Mouse (Mus musculus) small intestine, adult 2 months (tissue): ENCODE measurements around the gene Mylk3. TPM values are rescaled to one million over a fixed set of nuclear protein-coding genes. Genes with fewer than 3 reads are reported as not detected.

Experiments used
- H3K27ac ChIP-seq: fragments of 200-500 bp; 2 replicates; pipeline ENCODE4 v1.5.1; 2012; ENCODE audit warnings: low read depth, low read length, control low read depth, inconsistent platforms; ENCODE audit not compliant: insufficient read depth
- H3K27me3 ChIP-seq: fragments of 200-500 bp; 2 replicates; pipeline ENCODE4 v1.6.1; 2012; ENCODE audit warnings: mild to moderate bottlenecking, moderate library complexity, low read length, inconsistent platforms; ENCODE audit not compliant: control insufficient read depth, insufficient read depth
- H3K36me3 ChIP-seq: fragments of 200-500 bp; 2 replicates; pipeline ENCODE4 v1.6.1; 2012; ENCODE audit warnings: mild to moderate bottlenecking, low read length, control low read depth, inconsistent platforms; ENCODE audit not compliant: control insufficient read depth, insufficient read depth
- H3K4me1 ChIP-seq: fragments of 200-500 bp; 2 replicates; pipeline ENCODE4 v1.6.1; 2012; ENCODE audit warnings: low read length, inconsistent platforms, mixed read lengths; ENCODE audit not compliant: control insufficient read depth, insufficient read depth, insufficient read length
- H3K4me3 ChIP-seq: fragments of 200-500 bp; 2 replicates; pipeline ENCODE4 v1.5.1; 2012; ENCODE audit warnings: low read depth, mild to moderate bottlenecking, control low read depth, inconsistent platforms, low read length, moderate library complexity
- CTCF ChIP-seq: fragments of 200-500 bp; IDR thresholded peaks from 2 replicates; pipeline ENCODE4 v1.5.1; 2012; ENCODE audit warnings: low read depth, mild to moderate bottlenecking, control low read depth, inconsistent platforms, low read length, moderate library complexity, mixed read lengths; ENCODE audit not compliant: insufficient replicate concordance, insufficient read length; ENCODE audit errors: extremely low read depth
- POLR2A ChIP-seq: fragments of 200-500 bp; IDR thresholded peaks from 2 replicates; pipeline ENCODE4 v1.6.1; 2012; ENCODE audit warnings: low read depth, mild to moderate bottlenecking, control low read depth, inconsistent platforms, low read length, moderate library complexity
- WGBS: fragments of 180-500 bp; shearing (Covaris S2); methylation state at CpG from one replicate; pipeline ENCODE4 v1.1.7; 2018; 5-methylcytosine and 5-hydroxymethylcytosine counted together
- polyA plus RNA-seq: library from polyadenylated mRNA; depleted of rRNA; stranded (reverse); fragments of >200 nt; gene quantifications from 2 replicates; pipeline ENCODE4 v1.2.3, GENCODE M21; 2012

Gene Mylk3
- polyA plus RNA-seq, 1 experiment: not detected

DNA sequence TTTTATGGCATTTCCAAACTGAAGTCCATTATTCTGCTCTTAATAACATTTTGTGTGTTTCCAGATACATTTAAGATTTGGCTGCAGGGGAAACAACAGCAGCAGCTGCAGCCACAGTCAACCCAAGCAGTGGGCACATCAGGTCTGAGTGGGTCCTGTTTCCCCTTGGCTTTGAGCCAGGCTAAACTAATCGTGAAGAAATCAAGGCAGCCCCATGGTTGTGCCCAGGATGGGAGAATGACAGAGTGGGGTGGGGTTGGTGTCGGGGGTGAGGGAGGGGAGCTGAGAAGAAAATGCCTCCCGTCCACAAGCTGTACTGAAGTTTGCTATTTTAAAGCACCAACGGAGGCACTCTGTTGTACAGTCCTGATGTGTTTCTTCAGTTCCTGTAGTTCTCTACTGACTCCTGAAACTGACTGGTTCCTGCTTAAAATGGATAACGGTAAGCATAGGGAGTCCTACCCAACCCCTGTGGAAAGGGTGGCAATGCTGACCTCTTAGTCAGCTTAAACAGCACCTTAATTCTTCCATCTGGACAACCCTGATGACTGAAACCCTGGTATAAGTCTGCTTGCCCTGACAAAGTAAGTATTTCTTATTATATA lies 12.6 kb downstream of the Mylk3 start:
- 57% methylated on average over 5 of the region's 5 CpGs for WGBS
- Histone ChIP-seq H3K4me3 (no peak overlapping the region), H3K27ac (no peak overlapping the region), H3K4me1 (no peaks in the 10 kb centered on the region), H3K27me3 (no peaks in the 10 kb centered on the region), H3K36me3 (no peaks in the 10 kb centered on the region)
- no peak for TF ChIP-seq POLR2A

DNA sequence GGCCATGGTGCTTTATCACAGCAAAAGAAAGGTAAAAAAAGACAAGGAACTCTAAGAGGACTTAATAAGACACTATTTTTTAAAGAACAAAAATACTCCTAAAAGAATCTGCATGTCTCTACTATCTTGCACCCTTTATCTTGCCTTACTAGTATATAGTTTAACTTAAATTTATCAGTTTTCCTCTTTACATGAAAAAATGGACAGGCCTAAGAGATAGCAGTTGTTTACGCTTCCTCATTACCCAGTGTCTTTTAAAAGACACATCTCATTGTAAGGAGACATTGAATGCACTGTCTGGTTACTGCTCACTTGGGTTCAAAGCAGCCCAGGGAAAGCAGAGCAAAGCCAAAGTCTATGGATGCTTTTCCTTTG lies 13.7 kb downstream of the Mylk3 start:
- no peak for TF ChIP-seq POLR2A
- no peak for TF ChIP-seq CTCF

DNA sequence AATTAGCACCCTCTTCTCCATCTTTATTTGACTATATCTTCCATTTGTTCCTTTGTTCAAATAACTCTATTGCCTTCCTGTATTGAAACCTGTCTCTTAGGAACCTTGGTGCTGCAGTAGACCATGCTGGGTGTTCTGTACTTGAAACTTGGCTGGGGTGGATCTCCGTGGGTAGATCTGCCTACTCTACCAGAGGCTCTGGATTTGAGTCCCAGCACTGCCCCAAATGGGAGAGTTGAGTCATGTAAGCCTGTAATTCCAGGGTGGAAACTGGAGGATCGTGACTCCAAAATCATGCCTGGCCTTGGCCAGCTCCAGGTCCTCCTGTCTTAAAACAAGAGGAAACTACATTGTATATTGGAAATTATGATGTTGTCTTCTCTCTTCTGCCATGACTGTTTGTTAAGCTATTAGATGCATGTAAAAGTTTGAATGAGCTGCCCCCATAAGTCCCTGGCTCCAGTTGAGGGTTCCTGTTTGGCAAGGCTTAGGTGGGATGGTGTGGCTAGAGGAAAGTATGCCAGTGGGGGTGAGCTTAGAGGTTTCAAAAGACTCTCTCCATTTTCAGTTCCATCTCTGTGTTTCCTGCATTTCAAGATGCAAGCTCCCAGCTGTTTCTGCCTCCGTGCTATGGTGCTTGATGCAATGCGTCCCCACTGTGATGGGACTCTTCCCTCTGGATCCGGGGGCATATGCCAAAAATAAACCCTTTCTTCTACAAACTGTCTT lies 14.2 kb downstream of the Mylk3 start:
- no peak overlapping the region for H3K4me3 ChIP-seq
- WGBS: 83% methylated on average over 5 of the region's 5 CpGs
- H3K4me1 ChIP-seq: no peaks in the 10 kb centered on the region
- TF ChIP-seq POLR2A (no peak), CTCF (no peak)
- no peak overlapping the region for H3K27ac ChIP-seq
- no peaks in the 10 kb centered on the region for H3K36me3 ChIP-seq
- no peaks in the 10 kb centered on the region for H3K27me3 ChIP-seq

More for the DNA sequence above, 13.7 kb downstream of the Mylk3 start:
- H3K4me3 ChIP-seq: no peak overlapping the region
- H3K27ac ChIP-seq: no peak overlapping the region
- 98% methylated on average over 1 of the region's 1 CpGs for WGBS
- H3K27me3 ChIP-seq: no peaks in the 10 kb centered on the region
- no peaks in the 10 kb centered on the region for H3K36me3 ChIP-seq
- no peaks in the 10 kb centered on the region for H3K4me1 ChIP-seq

DNA sequence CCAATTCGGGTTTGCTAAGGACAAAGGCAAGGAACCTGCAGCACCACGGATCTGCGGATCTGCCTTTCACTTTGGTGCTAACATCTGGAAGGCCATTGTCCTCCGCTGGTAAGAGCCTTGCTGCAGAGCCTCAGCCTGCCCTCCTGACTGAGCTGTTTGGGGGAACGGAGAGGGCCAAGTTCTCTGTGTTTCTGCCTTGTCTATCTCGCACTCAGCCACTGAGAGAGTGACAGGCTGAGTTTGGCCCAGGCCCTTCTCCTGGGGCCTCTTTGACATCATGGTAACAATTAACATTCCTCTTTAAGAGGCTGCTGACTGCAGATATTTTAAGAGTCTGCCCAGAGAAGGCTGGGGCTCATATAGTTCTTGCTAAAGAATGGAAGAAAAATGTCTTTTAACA lies 21.0 kb downstream of the Mylk3 start:
- WGBS: 73% methylated on average over 6 of the region's 6 CpGs
- Histone ChIP-seq H3K27ac (no peak overlapping the region), H3K36me3 (no peaks in the 10 kb centered on the region), H3K4me3 (no peak overlapping the region), H3K27me3 (no peaks in the 10 kb centered on the region), H3K4me1 (peaks cover 5% of the 10 kb centered on the region)
- no peak for TF ChIP-seq CTCF
- TF ChIP-seq POLR2A: no peak

DNA sequence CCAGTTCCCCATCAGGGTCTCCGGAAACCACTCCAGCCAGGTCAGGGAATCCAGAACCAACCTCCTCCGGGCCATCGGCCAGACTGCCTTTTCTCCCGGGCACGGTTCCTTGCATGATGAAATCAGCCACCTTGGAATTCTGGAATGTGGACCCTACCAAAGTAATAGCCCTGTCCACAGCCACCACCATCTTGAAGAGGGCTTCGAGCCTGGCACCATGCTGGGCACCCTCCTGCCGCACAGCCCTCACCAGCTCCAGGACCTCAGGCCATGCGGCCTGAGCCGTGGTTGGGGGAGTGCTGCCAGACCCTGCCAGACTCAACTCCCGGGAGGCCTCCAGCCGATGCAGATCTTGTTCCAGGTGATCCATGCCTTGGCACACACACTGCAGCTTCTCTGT lies 21.5 kb downstream of the Mylk3 start:
- no peak overlapping the region for H3K4me3 ChIP-seq
- no peak overlapping the region for H3K27ac ChIP-seq
- TF ChIP-seq CTCF (no peak), POLR2A (no peak)
- H3K36me3 ChIP-seq: no peaks in the 10 kb centered on the region
- H3K27me3 ChIP-seq: no peaks in the 10 kb centered on the region
- peaks cover 5% of the 10 kb centered on the region for H3K4me1 ChIP-seq
- 81% methylated on average over 11 of the region's 11 CpGs for WGBS

DNA sequence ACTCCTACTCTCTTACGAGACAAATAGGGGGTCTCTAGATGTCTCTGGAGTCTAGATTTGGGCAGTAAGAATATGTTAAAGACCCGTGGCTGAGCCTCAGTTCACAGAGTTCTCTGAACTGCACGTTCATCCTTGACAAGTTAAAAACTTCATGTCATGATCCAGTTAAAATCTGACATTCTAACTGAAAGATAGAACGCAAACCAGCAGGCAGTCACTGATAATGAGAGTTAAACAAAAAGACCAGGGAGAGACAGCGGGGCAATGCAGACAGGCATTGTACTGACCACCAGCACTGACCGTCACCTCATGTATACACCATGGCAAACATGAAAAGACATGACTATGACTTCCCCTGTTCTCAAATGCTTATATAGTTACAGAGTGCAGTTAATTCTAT lies 22.7 kb downstream of the Mylk3 start:
- no peak overlapping the region for H3K4me3 ChIP-seq
- no peak overlapping the region for H3K27ac ChIP-seq
- 93% methylated on average over 6 of the region's 6 CpGs for WGBS
- H3K4me1 ChIP-seq: peaks cover 5% of the 10 kb centered on the region
- no peak for TF ChIP-seq POLR2A
- TF ChIP-seq CTCF: no peak
- no peaks in the 10 kb centered on the region for H3K36me3 ChIP-seq
- H3K27me3 ChIP-seq: no peaks in the 10 kb centered on the region

DNA sequence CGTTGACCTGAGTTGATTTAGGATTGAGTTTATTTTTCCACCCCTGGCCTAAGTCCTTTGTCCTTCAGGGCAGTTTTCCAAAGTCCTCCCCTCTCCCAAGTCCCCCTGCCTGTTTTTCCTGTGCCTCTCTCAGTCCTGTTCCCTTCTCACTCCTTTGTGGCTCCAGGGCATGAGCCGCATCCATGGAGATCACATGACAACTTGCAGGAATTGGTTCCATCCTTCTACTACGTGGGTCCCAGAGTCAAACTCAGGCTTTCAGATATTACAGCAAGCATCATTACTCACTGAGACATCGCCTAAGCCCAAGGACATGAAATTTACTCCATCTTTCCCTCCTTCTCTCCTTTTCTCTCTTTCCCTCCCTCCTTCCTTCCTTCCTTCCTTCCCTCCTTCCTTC lies 23.9 kb downstream of the Mylk3 start:
- Histone ChIP-seq H3K27me3 (no peaks in the 10 kb centered on the region), H3K4me3 (no peak overlapping the region), H3K4me1 (peaks cover 5% of the 10 kb centered on the region), H3K27ac (no peak overlapping the region), H3K36me3 (no peaks in the 10 kb centered on the region)
- TF ChIP-seq CTCF: no peak
- TF ChIP-seq POLR2A: no peak
- 84% methylated on average over 4 of the region's 4 CpGs for WGBS
